Mouse (Mus musculus) liver, adult 2 months (tissue): ENCODE measurements at regions not wholly inside any gene's neighbourhood (a gene's known extent, or its start where the extent isn't known, plus 50 kb on each side); places are given as distances from the start of the nearest gene placed in this dataset.

Experiments
- DNase-seq: peaks from one replicate; pipeline ENCODE4 v3.0.0-alpha.2; 2011; ENCODE audit warnings: low read depth, low spot score; ENCODE audit errors: extremely low read depth
- H3K27ac ChIP-seq: fragments of 200-500 bp; replicated peaks from 2 replicates; pipeline ENCODE4 v1.5.1; 2012; ENCODE audit warnings: low read depth, mild to moderate bottlenecking, control low read depth, inconsistent platforms, low read length; ENCODE audit not compliant: insufficient read depth
- H3K27me3 ChIP-seq: fragments of 200-500 bp; 2 replicates; pipeline ENCODE4 v1.6.1; 2012; ENCODE audit warnings: mild to moderate bottlenecking, moderate library complexity, low read length, inconsistent platforms; ENCODE audit not compliant: control insufficient read depth, insufficient read depth
- H3K36me3 ChIP-seq: fragments of 200-500 bp; 2 replicates; pipeline ENCODE4 v1.6.1; 2012; ENCODE audit warnings: low read length, inconsistent platforms; ENCODE audit not compliant: control insufficient read depth, insufficient read depth
- H3K4me1 ChIP-seq: fragments of 200-500 bp; 2 replicates; pipeline ENCODE4 v1.6.1; 2011; ENCODE audit warnings: low read length; ENCODE audit not compliant: control insufficient read depth, insufficient read depth
- H3K4me3 ChIP-seq: fragments of 200-500 bp; 2 replicates; pipeline ENCODE4 v1.5.1; 2011; ENCODE audit warnings: low read depth, mild to moderate bottlenecking, control low read depth, low read length, moderate library complexity; ENCODE audit not compliant: insufficient read depth
- H3K79me2 ChIP-seq: fragments of 200-500 bp; 2 replicates; pipeline ENCODE4 v1.6.1; 2012; ENCODE audit warnings: inconsistent platforms, mild to moderate bottlenecking, low read length, moderate library complexity; ENCODE audit not compliant: control insufficient read depth, insufficient read depth
- H3K9ac ChIP-seq: fragments of 200-500 bp; 2 replicates; pipeline ENCODE4 v1.6.1; 2012; ENCODE audit warnings: low read depth, mild to moderate bottlenecking, control low read depth, inconsistent platforms, low read length
- CTCF ChIP-seq: fragments of 200-500 bp; IDR thresholded peaks from 2 replicates; pipeline ENCODE4 v1.5.1; 2011; ENCODE audit warnings: low read depth, low read length, control low read depth
- POLR2A ChIP-seq: fragments of 200-500 bp; IDR thresholded peaks from 2 replicates; pipeline ENCODE4 v1.6.1; 2011; ENCODE audit warnings: low read length, control low read depth; ENCODE audit not compliant: insufficient read depth; ENCODE audit errors: extremely low read depth
- WGBS: fragments of 180-500 bp; shearing (Covaris S2); methylation state at CpG from one replicate; pipeline ENCODE4 v1.1.7; 2018; 5-methylcytosine and 5-hydroxymethylcytosine counted together

- DNase-seq, result no peak
- 86% methylated on average over 5 of the region's 5 CpGs for WGBS
- H3K79me2 ChIP-seq, result no peaks in the 10 kb centered on the region
These were observed 132.4 kb downstream of the Npr3 start for GRCm38 (mm10) chr15:11774717-11775116.

GRCm38 (mm10) chr15:11770596-11770995 lies 136.5 kb downstream of the Npr3 start:
- H3K79me2 ChIP-seq, result no peaks in the 10 kb centered on the region
- WGBS, result 93% methylated on average over 1 of the region's 1 CpGs
- H3K4me1 ChIP-seq, result no peaks in the 10 kb centered on the region
- no peaks in the 10 kb centered on the region for H3K36me3 ChIP-seq
- H3K9ac ChIP-seq, result no peak overlapping the region
- no peaks in the 10 kb centered on the region for H3K27me3 ChIP-seq
- no peak for DNase-seq
- H3K4me3 ChIP-seq, result no peak overlapping the region
- no peak overlapping the region for H3K27ac ChIP-seq
- TF ChIP-seq POLR2A (no peak), CTCF (no peak)

More at GRCm38 (mm10) chr15:11774717-11775116, 132.4 kb downstream of the Npr3 start:
- H3K27me3 ChIP-seq, result no peaks in the 10 kb centered on the region
- TF ChIP-seq CTCF, result no peak
- TF ChIP-seq POLR2A, result no peak
- H3K4me1 ChIP-seq, result no peaks in the 10 kb centered on the region
- no peak overlapping the region for H3K4me3 ChIP-seq
- no peak overlapping the region for H3K27ac ChIP-seq
- no peak overlapping the region for H3K9ac ChIP-seq
- H3K36me3 ChIP-seq, result no peaks in the 10 kb centered on the region

- Histone ChIP-seq H3K4me3 (no peak overlapping the region), H3K36me3 (no peaks in the 10 kb centered on the region), H3K27me3 (no peaks in the 10 kb centered on the region), H3K79me2 (no peaks in the 10 kb centered on the region), H3K9ac (no peak overlapping the region), H3K4me1 (no peaks in the 10 kb centered on the region), H3K27ac (no peak overlapping the region)
- TF ChIP-seq POLR2A (no peak), CTCF (no peak)
- DNase-seq, result no peak
- 97% methylated on average over 1 of the region's 1 CpGs for WGBS
These were observed 149.1 kb downstream of the Npr3 start for GRCm38 (mm10) chr15:11757963-11758362.

- 73% methylated on average over 7 of the region's 7 CpGs for WGBS
- Histone ChIP-seq H3K27me3 (no peaks in the 10 kb centered on the region), H3K4me1 (no peaks in the 10 kb centered on the region), H3K79me2 (no peaks in the 10 kb centered on the region), H3K4me3 (no peak overlapping the region), H3K36me3 (no peaks in the 10 kb centered on the region), H3K27ac (no peak overlapping the region), H3K9ac (no peak overlapping the region)
- TF ChIP-seq POLR2A (no peak), CTCF (no peak)
- no peak for DNase-seq
These were observed 150.3 kb downstream of the Npr3 start for GRCm38 (mm10) chr15:11756786-11757185.

- no peak overlapping the region for H3K27ac ChIP-seq
- 13% methylated on average over 3 of the region's 3 CpGs for WGBS
- no peak overlapping the region for H3K9ac ChIP-seq
- no peak overlapping the region for H3K4me3 ChIP-seq
- DNase-seq, result peak; percentile 8
- no peaks in the 10 kb centered on the region for H3K4me1 ChIP-seq
- H3K79me2 ChIP-seq, result no peaks in the 10 kb centered on the region
- no peaks in the 10 kb centered on the region for H3K36me3 ChIP-seq
- no peaks in the 10 kb centered on the region for H3K27me3 ChIP-seq
- TF ChIP-seq POLR2A (no peak), CTCF (peak; percentile 67)
These were observed 153.9 kb downstream of the Npr3 start for GRCm38 (mm10) chr15:11753216-11753615.

- WGBS, result 61% methylated on average over 5 of the region's 5 CpGs
- no peak for TF ChIP-seq CTCF
- TF ChIP-seq POLR2A, result no peak
These were observed 156.2 kb downstream of the Npr3 start for GRCm38 (mm10) chr15:11750893-11751292.

More at GRCm38 (mm10) chr15:11750893-11751292, 156.2 kb downstream of the Npr3 start:
- Histone ChIP-seq H3K4me1 (no peaks in the 10 kb centered on the region), H3K9ac (no peak overlapping the region), H3K27me3 (no peaks in the 10 kb centered on the region), H3K27ac (no peak overlapping the region), H3K36me3 (no peaks in the 10 kb centered on the region), H3K4me3 (no peak overlapping the region), H3K79me2 (no peaks in the 10 kb centered on the region)
- DNase-seq, result no peak
